Mouse (Mus musculus): ENCODE results near the gene Sos2.
"Not testable (repeated sequence)": the region's sequence is repeated elsewhere in the genome, so short reads cannot be mapped to it uniquely, and the experiment has no call there.

Sos2 gene

DNA sequence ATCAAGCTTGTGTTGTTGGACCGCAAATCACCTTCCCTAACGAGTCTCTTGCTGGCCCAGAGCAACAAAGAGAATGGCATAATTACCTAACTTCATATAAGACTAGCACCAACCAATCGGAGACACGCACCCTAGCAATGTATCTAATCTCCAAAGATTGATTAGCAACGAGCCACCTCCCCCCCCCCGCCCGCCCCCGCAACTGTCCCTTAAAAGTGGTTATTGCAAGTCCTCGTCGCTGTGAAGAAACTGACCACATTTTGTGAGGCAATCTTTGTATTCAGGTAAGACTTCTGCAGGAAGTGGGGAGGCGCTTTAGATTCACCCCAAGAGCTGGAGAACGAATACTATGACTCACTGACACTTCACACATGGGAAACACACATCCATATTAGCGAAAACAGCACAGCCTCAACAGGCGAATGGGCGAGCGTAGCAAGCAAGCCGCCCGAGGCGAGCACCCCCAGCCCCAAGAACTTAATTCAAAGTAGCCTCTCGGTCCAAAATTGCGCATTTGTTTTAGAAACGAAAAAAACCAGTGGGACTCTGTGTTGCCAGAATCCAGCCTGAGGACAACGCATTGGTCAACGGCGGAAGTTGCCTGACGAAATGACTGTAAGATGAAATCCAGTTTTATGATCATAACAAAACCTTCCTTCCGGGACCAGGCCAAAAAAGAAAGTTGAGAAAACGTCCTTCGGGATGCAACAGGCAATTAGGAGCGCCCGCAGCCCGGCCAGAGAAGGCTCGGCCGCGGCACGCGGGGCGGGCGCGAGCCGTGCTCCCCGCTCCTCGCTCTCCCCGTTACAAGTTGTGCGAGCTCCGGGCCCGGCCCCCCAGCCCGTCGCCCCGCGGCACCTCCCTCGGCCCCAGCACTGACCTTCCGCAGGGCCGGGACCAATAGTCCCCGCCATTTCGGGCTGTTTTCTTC lies 752 bp downstream of the Sos2 start:
- in situ Hi-C loops (cut with MboI; ENCODE audit: unreplicated experiment in 2 of 2): no loop called here

DNA sequence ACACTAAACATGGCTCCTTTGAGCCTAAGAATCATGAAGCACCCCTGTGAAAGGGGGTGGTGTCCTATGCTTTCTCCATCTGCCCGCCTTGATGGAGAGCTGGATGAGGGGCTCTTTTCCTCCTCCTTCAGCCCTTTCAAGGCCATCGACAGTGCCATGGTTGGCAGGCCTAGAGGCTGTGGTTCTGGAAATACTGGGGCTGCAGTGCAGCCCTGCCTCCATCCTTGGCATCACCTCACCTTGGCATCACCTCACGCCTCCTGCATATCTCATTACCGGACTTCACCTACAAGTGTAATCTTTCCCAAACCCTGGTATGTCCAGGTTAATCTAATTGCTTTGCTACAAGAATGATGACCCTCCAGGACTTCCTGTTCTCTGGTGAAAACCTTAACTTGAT lies 5.5 kb downstream of the Sos2 start:
- in situ Hi-C loops (cut with MboI; ENCODE audit: unreplicated experiment in 2 of 2): no loop called here

DNA sequence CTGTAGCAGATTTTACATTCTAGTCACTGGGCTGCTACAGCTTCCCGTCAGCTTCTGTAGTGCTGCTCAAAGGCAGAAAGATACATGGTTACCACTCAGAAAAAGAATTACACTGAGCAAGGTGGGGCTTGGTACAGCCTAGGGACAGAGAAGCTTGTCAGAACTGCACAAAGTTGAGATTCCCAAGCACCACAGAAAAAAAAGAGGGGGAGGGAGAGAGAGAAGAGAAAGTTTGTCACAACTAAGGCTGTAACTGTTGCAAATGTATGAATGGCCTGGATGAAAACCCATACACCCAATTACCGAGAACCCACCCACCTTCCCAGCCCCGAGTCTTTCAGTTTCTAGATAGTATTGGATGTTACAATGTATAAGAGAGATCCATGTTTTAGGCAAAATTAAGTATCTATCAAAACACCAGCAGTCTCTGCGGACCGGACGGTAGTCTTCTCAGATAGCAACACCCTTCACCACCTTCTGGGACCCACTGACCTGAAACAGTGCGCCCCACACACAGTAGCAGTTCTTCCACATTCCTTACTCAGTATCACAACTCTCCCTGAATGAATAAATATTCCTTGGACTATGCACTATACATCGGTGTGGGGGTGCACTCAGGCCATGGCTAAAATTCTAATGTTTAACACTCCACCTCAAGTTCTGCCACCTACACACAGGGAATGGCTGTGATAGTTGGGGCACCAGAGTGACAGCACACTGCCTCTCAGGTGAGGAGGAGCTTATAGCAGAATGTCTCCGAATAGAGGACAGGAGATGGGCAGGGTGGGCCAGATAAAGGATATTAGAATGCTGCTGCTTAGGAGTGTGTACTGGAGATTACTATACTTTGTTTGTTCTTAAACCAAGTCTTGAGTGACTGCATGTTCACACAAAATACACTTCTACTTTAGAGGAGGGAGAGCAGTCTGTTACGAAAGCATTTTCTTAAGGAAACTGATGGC lies 6.8 kb downstream of the Sos2 start:
- in situ Hi-C loops (cut with MboI; ENCODE audit: unreplicated experiment in 2 of 2): no loop called here

DNA sequence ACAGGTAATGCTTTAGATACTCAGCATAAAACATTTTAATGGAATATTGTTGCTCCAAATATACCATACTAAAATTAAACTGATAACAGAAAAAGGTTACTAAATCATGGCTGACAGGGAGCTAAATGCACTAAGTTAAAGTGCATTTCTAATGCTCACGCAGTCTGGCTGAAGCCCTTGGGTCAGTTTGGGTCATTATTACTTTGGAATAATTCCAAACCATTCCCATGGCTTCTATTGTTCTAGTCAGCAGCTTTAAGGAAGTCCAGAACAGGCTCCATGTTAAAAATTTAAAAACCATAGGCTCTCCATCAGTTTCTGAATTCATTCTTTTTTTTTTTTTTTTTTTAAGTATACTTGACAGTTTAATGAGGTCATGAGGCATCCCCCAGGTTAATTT lies 7.5 kb downstream of the Sos2 start:
- in situ Hi-C loops (cut with MboI; ENCODE audit: unreplicated experiment in 2 of 2): no loop called here

DNA sequence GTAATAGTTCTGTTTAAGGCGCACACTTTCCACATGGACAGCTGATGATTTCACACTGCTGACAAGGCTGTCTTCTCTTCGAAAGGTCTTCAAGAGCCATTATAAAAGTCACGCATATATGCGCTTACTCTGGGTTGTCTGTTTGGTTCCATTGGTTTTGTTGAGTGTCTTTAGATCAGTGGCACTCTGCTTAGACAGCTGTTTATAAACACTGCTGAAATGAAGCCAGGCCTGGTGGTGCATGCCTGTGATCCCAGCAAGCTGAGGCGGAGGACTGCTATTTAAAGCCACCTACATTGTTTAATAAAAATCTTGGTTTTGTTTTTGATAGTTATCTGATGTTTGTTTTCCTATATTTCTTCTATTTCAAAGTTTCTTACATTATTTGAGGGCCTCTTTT lies 14.9 kb downstream of the Sos2 start:
- in situ Hi-C loops (cut with MboI; ENCODE audit: unreplicated experiment in 2 of 2): no loop called here

DNA sequence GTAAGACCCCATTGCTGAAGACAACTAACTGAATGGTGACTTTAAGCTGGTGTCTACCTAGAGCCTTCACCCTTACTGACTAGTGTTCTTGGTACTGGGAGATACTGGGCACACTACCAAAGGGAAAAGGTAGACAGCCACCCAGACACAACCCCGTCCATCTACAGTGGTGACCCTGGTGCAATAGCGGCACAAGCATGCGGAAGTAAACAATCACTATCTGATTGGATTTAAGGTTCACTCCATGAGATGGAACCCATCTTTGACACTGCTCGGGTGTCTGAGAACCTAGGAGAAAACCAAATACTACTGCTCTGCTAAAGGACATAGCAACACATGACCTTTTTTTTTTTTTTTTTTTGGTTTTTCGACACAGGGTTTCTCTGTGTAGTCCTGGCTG lies 20.0 kb downstream of the Sos2 start:
- in situ Hi-C loops (cut with MboI; ENCODE audit: unreplicated experiment in 2 of 2): no loop called here

DNA sequence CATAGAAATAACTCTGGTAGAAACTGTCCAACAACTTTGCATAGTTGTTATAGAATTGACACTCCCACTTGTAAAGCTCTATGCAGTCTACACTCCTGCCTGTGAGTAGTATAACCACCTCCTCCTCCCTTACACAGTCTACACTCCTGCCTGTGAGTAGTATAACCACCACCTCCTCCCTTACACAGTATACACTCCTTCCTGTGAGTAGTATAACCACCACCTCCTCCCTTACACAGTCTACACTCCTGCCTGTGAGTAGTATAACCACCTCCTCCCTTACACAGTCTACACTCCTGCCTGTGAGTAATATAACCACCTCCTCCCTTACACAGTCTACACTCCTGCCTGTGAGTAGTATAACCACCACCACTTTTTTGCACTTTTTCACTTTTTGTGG lies 27.7 kb downstream of the Sos2 start:
- in situ Hi-C loops (cut with MboI; ENCODE audit: unreplicated experiment in 2 of 2): not testable (repeated sequence)

DNA sequence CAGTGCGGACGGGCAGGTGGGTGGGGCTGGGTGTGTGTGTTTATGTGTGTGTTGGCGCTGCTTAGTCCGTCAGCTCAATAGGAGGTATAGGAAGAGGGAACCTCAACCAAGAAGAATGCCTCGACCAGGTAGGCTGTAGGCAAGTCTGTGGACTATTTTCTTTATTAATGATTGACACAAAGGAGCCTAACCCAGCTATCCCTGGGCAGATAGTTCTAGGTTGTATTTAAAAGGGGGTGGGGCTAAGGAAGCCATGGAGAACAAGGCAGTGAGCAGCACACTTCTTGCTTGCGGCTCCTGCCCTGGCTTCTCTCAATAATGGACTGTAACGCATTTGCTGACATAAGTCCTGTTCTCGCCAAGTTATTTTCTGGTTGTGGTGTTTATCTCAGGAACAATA lies 32.1 kb downstream of the Sos2 start:
- in situ Hi-C loops (cut with MboI; ENCODE audit: unreplicated experiment in 2 of 2): no loop called here

DNA sequence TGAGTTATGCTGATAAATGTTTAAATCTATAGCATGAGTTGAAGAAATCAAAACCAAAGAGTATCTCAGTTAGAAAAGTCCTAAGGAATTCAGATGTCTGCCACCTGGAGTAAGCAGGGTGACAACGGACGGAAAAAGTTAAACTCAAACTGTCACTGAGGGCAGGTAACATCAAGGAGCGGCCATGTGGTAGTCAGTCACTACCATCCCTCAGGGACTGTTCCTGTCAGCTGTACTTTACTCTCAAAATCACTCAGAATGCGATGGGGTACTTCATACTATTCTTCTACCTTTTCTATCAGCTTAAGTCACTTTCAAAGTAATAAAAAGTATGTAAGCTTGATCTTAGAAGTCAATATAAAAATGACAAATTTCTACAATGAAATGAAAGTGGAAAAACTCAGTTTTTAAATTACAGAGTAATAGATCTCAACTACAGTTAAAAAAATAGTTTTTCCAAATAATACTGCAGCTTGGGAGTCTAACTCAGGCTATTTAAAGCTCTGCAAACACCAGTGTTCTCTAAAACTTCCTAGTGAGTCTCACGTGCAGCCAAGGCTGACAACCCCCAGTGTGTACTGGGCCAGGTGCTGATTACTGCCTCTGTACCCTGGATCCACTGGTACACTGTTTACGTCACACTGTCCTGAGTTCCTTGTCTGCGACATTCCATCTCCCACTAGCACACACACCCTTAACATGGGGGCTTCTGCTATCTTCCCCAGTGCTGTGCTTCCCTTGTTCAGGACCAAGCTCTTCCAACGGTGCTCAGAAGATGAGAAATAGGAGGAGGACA lies 35.6 kb downstream of the Sos2 start:
- in situ Hi-C loops (cut with MboI; ENCODE audit: unreplicated experiment in 2 of 2): no loop called here

DNA sequence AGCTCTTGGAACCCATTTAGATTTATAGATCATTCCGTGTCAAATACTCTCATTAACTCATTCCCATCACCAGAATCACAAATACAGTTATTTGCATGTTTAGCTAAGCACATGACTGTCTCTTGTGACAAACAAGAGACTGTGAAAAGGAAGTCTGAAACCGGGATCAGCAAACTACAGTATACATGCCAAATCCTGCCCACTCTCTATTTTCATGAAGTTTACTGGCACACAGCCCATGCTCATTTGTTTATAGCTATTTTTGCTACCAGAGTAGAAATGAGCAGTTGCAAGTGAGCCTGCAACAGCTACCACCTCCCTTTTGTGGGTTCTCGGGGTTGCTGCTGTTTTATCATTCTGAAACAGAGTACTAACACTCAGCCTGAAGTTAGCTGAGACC lies 36.8 kb downstream of the Sos2 start:
- in situ Hi-C loops (cut with MboI; ENCODE audit: unreplicated experiment in 2 of 2): no loop called here

DNA sequence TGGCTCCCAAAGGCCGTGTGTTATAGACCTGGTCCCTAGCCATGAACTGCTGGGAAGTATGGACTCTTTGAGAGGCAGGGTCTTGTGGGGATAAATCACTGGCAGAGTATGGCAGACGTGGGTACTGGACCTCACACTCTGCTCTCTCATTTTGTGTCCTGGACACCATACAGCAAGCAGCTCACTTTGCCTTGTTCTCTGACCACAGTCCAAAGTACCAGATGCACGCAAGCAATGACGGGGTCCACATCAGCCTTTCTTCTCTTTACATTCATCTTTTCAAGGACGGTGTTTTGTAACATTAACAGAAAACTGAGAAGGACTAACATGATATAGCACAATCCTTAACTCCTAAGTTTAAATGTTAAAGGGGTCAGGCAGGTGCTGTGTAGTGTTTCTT lies 38.8 kb downstream of the Sos2 start:
- in situ Hi-C loops (cut with MboI; ENCODE audit: unreplicated experiment in 2 of 2): no loop called here

DNA sequence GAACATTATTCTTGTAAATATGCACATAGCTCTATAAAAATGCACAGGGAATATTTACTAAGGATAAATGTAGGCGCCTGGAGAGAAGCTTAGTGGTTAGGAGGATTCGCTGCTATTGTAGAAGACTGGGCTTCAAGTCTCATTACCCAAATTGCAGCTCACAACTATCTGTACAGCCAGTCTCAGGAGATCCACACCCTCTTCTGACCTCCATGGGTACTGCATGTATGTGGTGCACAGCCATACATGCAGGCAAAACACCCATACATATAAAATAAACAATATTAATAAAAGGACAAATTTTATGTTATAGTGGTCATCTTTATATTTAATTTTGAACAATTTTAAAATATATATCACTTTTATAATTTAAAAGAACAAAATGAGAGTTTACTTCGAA lies 46.9 kb downstream of the Sos2 start:
- in situ Hi-C loops (cut with MboI; ENCODE audit: unreplicated experiment in 2 of 2): loop anchor here in 1 of 2 experiments (5.0 kb wide), 1 partner anchor 37 kb away; no protein-coding TSS in a partner anchor

DNA sequence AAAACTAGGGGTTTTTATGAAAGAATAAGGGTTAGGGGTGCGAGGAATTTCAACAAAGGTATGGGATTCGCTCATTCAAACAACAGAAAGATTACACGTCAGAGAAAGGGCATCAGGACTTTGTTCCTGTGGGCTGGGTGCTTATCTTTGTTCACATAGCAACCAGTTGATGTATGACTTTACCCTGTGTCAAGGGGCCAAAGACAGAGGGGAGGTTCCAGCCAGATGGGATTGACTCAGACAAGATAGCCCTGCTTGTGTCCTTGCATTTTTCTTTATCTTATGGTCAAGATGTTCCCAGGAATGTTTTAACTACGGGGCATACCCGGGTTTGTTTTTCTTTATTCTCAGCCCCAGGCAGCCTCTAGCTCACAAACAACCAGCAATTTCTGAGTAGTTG lies 63.1 kb downstream of the Sos2 start:
- in situ Hi-C loops (cut with MboI; ENCODE audit: unreplicated experiment in 2 of 2): not testable (repeated sequence)

DNA sequence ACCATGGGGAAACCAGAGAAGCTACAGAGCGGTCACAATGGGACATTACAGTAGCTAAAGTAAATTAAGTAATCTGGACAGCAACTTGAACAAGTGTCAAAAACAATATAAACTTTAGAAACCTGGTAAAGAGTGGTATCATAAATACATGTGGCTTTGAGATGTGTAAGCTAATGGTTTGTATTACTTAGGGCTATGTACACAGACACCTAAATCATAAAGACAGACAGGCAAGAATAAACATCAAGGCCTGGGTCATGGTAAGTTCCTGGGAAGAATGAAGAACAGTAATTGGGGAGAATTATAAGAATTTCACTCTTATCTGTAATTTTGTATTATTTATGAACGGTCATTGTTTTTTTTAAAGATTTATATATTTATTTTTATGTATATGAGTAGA lies 77.3 kb downstream of the Sos2 start:
- in situ Hi-C loops (cut with MboI; ENCODE audit: unreplicated experiment in 2 of 2): no loop called here

DNA sequence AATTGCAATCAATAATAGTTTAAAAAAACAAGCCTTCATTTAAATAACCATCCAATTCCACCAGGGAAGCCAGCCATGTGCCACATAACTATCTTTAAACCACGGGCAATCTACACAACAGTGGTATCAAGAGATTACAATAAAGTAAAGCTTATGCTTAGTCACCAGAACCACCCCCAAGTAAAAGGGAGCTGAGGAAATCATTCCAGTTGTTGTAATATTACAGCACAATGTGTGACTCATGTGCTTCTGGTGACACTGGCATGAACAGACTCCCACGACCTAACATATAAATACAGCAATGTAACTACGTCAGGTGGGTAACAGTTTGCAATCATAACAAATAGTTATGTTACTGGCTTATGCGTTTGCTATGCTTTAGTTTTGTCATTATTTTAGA lies 84.2 kb downstream of the Sos2 start:
- in situ Hi-C loops (cut with MboI; ENCODE audit: unreplicated experiment in 2 of 2): loop anchor here (5.0 to 10.0 kb wide), 2 partner anchors 35 to 97 kb away; no protein-coding TSS in a partner anchor

DNA sequence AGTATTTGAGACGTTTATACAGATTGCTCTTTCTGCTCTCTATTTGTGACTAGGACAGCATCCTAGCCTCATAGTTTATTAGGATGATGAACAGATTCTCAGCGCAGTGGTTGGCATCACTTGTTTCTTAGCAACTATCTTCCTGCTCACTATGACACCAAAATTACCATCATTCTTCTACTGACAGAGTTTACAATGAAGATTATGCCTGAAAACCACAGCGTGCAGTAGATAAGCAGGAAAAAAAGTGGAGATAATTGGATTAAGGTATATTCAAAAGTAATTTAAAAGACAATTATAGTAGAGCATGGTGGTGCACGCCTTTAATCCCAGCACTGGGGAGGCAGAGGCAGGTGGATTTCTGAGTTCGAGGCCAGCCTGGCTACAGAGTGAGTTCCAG lies 88.5 kb downstream of the Sos2 start:
- in situ Hi-C loops (cut with MboI; ENCODE audit: unreplicated experiment in 2 of 2): loop anchor here in 1 of 2 experiments (10.0 kb wide), 1 partner anchor 102 kb away; no protein-coding TSS in a partner anchor

DNA sequence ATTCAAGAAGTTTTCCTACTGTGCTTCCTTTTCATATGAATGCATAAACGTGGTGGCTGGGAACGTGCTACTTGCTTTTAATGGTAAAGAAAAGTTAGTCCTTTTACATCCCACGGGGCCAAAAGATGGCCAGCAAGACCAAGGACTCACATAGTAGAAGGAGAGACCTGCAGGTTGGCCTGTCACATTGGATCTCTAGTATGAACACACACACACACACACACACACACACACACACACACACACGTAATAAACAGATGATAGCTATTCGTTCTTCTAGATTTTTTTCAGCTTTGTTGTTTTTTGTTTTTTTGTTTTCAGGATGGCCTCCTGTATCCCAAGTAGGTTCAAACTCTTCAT lies 98.4 kb downstream of the Sos2 start:
- in situ Hi-C loops (cut with MboI; ENCODE audit: unreplicated experiment in 2 of 2): loop anchor here (5.0 kb wide), 3 partner anchors 216 to 371 kb away; partner anchors contain the start of gene Nemf (in 1 of the 2)

DNA sequence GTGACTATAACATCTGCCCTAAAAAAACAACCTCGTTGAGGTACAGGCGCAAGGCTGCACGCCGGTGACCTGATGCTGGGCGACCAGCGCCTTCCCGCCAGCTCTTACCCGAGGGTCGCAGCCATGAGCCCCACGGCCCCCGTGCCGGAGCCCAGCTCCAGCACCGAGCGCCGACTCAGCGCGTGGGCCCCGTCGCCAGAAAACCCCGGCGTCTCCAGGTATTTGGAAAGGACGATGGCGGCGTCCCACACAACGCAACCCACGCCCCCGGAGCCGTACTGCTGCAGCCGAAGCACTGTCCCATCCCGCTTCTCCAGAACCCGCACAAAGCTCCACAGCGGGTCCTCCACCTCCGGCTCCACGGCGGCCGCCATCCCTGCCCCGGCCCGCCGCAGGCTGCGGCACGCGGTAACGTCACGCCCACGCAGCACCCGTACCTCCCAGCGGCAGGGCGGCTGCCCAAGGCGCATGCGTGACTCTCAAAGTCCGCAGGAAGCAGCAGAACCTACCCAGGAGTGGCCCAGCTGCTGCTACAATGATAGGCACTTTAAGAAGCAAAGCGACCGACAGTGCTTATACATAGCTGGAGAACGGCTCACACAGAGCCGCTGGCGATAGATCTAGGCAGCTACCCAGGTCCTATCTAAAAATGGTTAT lies 98.9 kb downstream of the Sos2 start, which contains the start of gene Vcpkmt:
Vcpkmt (minus strand) TSS at position 416 of the 657 bp plus-strand sequence.
- in situ Hi-C loops (cut with MboI; ENCODE audit: unreplicated experiment in 2 of 2): loop anchor here (5.0 kb wide), 3 partner anchors 215 to 370 kb away; partner anchors contain the start of gene Nemf (in 1 of the 2)

DNA sequence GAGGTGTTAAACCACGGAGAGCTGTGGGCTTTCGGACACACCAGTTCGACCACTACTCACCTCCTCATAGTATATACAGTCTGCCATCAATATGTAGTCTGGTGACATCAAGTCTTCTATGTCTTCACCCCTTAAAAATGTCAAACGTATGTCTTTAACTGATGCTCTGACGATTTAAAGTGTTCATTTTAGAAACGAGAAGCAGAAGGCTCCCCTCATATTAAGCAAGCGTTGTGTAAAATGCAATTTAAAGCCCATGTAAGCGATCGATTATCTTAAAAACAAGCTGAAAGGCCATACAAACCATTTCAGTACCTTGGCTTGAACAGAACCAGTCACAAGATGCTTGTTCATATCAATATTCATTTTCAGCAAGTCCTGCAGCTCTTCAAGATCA lies 99.4 kb downstream of the Sos2 start:
- in situ Hi-C loops (cut with MboI; ENCODE audit: unreplicated experiment in 2 of 2): loop anchor here (5.0 kb wide), 3 partner anchors 215 to 370 kb away; partner anchors contain the start of gene Nemf (in 1 of the 2)
